Mouse (Mus musculus) layer of hippocampus, postnatal 25 days (tissue): ENCODE results near the gene Rhd. TPM values are rescaled to one million over a fixed set of nuclear protein-coding genes. Genes with fewer than 3 reads are reported as not detected.
"Not testable (repeated sequence)": the region's sequence is repeated elsewhere in the genome, so short reads cannot be mapped to it uniquely, and the experiment has no call there.

ENCODE experiments used
- DNase-seq, 2 experiments: peaks; one replicate each; pipeline ENCODE4 v3.0.0; 2022; ENCODE audit warnings: mixed read lengths in 2 of 2, low spot score in 1 of 2; ENCODE audit errors: extremely low spot score in 1 of 2
- total RNA-seq, 2 experiments: library from RNA; stranded (reverse); gene quantifications; 2 replicates each; pipeline ENCODE4 v1.2.3; 2021

Rhd gene
- total RNA-seq, 2 experiments from 2014 or later: not detected

- DNase-seq: no peak
Measured at GRCm38 (mm10) chr4:134897256-134897655, 32.9 kb downstream of the Rhd start.

- no peak for DNase-seq
Measured at GRCm38 (mm10) chr4:134901126-134901525, 36.8 kb downstream of the Rhd start.

GRCm38 (mm10) chr4:134903046-134903445, 38.7 kb downstream of the Rhd start:
- no peak for DNase-seq

- not testable (repeated sequence) for DNase-seq
Measured at GRCm38 (mm10) chr4:134911406-134911805, 47.1 kb downstream of the Rhd start.

DNA sequence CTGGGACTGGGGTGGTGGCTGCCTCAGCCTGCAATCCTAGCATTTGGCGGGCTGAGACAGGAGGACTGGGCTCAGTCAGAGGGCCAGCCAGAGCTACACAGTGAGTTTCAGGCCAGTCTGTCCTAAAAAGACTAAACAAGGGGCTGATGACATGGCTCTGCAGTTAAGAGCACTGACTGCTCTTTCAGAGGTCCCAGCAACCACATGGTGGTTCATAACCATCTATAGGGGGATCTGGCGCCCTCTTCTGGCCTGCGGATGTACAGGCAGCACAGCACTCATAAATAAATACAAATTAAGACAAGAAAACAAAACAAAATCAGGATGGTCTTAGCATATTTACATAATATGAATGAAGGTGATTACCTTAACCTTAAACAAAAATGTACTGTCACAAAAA, 49.1 kb downstream of the Rhd start:
- peak in 1 of 2 experiments; percentile 77 for DNase-seq

- no peak for DNase-seq
Measured at GRCm38 (mm10) chr4:134914122-134914863, 50.0 kb downstream of the Rhd start.

DNA sequence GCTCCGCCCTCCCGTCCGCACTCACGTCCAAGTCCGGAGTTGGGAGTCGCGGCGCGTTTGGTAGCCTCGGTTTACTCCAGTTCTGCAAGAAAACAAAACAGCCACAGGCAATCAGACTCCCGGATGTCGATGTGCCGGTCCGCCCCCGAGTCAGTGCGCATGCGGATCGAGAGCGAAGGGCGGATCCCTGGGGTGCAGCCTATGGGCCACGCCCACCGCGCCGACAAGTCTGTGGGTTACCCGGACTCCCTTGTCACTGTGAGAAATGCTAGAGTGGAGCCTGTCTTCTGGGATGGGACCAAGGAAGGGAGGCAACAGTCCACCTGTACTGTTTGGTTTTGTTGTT, 50.5 kb downstream of the Rhd start, which contains the start of gene Tmem50a:
TSS of gene Tmem50a (minus strand) at position 161 of the 346 bp plus-strand sequence.
- DNase-seq: peak; percentile 77 to 88

DNA sequence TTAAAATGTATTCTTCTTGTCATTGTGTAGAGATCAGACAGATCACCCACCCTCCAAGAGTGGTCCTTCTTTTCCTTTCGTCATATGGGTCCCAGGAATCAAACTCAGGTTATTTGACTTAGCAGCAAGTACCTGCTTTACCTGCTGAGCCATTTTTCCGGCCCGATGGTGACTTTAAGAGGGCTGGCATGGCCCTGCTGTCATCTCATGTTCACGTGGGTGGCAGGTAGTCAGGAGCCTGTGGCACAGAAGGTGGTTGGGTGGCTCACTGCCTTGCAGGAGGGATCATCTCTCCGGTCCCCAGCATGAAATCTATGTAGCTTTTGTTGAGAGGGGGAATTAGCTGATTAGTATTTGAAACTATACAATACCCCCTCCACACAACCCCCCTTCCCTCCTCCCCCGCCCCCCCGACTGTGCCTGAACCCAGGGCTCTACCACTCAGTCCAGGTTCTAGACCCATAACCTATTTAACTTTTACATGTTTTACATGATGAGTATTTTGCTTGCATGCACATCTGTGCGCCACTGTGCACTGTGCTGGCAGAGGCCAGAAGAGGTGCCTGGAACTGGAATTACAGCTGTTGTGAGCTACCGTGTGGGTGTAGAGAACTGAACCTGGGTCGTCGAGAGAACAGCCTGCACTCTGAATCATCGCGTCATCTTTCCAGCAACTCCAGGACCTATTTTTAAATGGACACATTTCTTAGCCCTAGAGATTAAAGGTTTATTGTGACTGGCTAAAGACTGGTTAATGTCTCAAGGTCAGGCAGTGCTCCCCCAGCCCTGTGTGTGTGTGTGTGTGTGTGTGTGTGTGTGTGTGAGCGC, 51.1 kb downstream of the Rhd start:
- no peak for DNase-seq

DNA sequence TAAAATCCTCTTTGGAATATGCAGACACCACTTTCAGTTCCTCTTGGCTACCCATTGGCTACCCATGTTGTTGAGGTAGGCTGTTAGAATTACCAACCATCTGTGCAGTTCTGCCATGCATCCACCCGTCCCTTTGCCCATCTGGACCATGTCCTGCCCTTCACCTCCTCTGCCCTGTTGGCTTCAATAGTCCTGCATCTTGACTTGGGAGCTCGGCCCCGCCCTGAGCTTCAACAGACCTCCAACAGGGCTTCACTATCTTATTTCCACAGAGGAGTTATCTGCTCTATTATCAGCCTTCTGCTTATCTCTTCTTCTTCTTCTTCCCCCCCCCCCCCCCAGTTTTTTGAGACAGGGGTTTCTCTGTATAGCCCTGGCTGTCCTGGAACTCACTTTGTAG, 52.9 kb downstream of the Rhd start:
- no peak for DNase-seq

DNA sequence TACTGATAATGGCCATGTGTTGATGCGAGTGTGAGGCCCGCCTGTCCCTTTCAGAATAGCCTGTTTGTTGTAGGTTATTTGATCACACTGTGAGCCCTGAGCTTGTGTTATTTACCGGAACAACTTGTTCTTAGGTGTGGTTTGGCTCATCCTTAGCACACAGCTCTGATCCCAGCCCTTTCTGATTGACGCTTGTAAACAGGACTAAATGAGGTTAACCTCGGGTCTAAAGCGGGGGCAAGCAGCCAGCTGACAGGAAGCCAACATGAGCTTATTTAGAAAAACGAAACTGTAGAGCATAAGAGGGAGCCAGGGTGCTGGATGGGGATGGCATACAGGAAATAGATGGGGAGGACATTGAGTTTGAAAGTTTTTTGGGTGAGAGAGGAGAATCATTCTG, 54.0 kb downstream of the Rhd start:
- no peak for DNase-seq

- no peak for DNase-seq
Measured at GRCm38 (mm10) chr4:134919733-134920540, 55.6 kb downstream of the Rhd start.

- DNase-seq: no peak
Measured at GRCm38 (mm10) chr4:134920631-134921030, 56.3 kb downstream of the Rhd start.

GRCm38 (mm10) chr4:134921703-134922102, 57.4 kb downstream of the Rhd start:
- no peak for DNase-seq

DNA sequence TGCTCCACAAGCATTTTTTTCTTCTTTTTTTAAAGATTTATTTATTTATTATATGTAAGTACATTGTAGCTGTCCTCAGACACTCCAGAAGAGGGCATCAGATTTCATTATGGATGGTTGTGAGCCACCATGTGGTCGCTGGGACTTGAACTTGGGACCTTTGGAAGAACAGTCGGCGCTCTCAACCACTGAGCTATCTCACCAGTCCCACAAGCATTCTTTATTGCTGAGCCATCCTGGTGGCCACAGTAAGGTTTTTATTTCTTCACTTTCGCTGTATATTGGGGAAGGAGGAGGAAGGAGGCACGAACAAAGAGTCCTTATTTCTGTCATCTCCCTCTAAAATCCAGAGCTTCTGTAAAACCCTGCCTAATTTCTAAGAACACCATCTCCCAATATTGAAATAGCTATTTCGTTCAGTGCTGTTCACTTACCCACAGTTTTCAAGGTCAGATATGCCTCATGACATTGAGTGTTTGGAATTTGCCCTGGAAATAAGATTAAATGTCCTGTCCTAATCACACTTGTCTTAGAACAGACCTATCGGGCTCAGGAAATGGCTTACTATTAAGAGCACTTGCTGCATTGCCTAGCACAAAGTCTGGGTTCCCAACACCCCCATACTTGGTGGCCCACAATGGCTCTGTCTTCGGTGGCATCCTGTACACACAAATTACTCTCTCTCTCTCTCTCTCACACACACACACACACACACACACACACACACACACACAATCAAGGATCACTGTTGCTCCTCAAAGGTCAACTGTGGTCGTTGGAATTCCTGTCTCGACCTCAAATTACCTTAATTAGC, 58.0 kb downstream of the Rhd start:
- no peak for DNase-seq

DNA sequence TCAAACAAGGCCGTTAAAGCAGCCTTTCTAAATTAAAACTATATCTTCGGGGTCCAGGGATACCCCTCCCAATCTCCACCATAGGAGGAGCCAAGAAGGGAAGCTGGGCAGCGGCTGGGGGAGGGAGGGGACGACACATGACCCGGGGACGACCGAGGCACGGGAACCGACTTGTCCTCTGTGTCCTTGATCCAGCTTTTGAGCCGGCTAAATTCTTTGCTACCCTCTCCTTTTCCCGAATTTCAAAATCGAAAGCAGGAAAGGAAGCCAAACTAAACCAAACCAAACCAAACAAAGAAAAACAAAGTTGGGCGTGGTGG, 58.5 kb downstream of the Rhd start:
- DNase-seq: peak in 1 of 2 experiments; percentile 45

DNA sequence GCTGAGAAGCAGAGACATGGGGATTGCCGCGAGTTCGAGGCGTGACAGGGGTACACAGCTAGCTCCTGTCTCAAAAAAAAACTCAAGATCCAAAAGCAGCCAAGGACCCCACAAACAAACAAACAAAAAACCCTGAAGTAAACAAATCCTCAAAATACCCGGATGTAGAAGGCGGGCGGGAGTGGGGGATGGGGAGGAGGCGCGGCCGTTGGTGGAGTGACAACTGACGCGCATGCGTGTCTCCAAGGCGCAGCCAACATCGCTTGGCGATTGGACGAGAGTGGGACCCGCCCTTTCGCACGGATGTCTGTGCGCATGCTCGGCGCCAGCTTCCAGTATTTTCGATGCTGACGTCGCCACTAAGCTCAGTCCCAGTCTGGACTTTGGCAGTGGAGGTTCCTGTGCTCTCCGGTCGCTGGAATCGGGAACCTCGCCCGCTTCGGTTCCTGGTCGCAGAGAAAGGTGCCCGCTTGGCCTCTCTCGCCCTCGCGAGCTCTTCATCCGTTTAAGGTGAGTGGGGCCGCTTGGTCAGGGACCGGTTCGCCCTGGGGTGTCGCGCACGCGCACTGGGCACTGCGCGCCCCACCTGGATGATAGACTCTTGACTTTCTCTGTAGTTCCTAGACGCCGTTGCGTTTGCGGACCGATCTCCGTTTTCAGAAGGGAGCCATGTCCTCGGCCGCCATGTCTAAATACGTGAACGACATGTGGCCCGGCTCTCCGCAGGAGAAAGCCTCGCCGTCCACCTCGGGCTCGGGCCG, 59.1 kb downstream of the Rhd start, which contains the start of gene Rsrp1:
TSS of gene Rsrp1 (plus strand) at position 335 of the 761 bp plus-strand sequence.
- DNase-seq: peak; percentile 90 to 91

GRCm38 (mm10) chr4:134924019-134924741, 59.8 kb downstream of the Rhd start:
- no peak for DNase-seq

DNA sequence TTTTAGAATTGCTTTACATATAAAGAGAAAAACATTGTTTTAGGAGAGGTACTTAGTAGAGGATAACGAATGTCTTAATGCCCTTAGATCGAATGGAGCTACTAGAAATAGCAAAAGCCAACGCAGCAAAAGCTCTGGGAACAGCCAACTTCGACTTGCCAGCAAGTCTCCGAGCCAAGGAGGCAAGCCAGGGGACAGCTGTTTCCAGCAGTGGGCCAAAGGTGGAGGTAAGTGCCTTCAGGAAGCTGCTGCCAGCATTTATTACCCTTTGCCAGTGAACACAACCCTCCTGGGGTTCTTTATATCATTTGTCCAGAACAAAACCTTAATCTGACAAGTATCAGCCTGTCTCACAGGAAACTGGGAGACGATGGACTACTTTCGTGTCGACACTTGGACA, 60.9 kb downstream of the Rhd start:
- no peak for DNase-seq
